Mouse (Mus musculus): Measurements from ENCODE around the gene Gpx8.
"Not testable (repeated sequence)": the region's sequence is repeated elsewhere in the genome, so short reads cannot be mapped to it uniquely, and the experiment has no call there.

The Gpx8 gene

GRCm38 (mm10) chr13:113023274-113024143 lies 22.7 kb downstream of the Gpx8 start:
- DNase-seq, result no peak

- DNase-seq, result no peak
Observed at GRCm38 (mm10) chr13:113022467-113022866, 23.7 kb downstream of the Gpx8 start.

- no peak for DNase-seq
Observed at GRCm38 (mm10) chr13:113021521-113021920, 24.7 kb downstream of the Gpx8 start.

GRCm38 (mm10) chr13:113013174-113013953 lies 32.8 kb downstream of the Gpx8 start:
- not testable (repeated sequence) for DNase-seq

GRCm38 (mm10) chr13:113012683-113013082 lies 33.5 kb downstream of the Gpx8 start:
- DNase-seq, result no peak

- DNase-seq, result no peak
Observed at GRCm38 (mm10) chr13:113000576-113001318, 45.5 kb downstream of the Gpx8 start.

- no peak for DNase-seq
Observed at GRCm38 (mm10) chr13:113000090-113000489, 46.1 kb downstream of the Gpx8 start.

GRCm38 (mm10) chr13:112998427-112999201 lies 47.6 kb downstream of the Gpx8 start:
- peak in 1 of 2 experiments; percentile 37 for DNase-seq

- DNase-seq, result no peak
Observed at GRCm38 (mm10) chr13:112997369-112997768, 48.8 kb downstream of the Gpx8 start.

GRCm38 (mm10) chr13:112996407-112996806 lies 49.8 kb downstream of the Gpx8 start:
- DNase-seq, result peak in 1 of 2 experiments; percentile 17

- peak; percentile 64 to 83 for DNase-seq
Observed at GRCm38 (mm10) chr13:112994191-112994590, 52.0 kb downstream of the Gpx8 start.

GRCm38 (mm10) chr13:112993531-112994152 lies 52.6 kb downstream of the Gpx8 start, which contains the start of gene Mcidas:
Gene Mcidas, plus strand, starts transcription at chr13:112993845.
- peak; percentile 29 to 55 for DNase-seq
